Mouse (Mus musculus): ENCODE measurements around the gene Prdx5. TPM values are rescaled to one million over a fixed set of nuclear protein-coding genes. Genes with fewer than 3 reads are reported as not detected.
"Not testable (repeated sequence)": the region's sequence is repeated elsewhere in the genome, so short reads cannot be mapped to it uniquely, and the experiment has no call there.

Prdx5 gene
- total RNA-seq, 2 experiments from 2014 or later, result 101 to 145 TPM

DNA sequence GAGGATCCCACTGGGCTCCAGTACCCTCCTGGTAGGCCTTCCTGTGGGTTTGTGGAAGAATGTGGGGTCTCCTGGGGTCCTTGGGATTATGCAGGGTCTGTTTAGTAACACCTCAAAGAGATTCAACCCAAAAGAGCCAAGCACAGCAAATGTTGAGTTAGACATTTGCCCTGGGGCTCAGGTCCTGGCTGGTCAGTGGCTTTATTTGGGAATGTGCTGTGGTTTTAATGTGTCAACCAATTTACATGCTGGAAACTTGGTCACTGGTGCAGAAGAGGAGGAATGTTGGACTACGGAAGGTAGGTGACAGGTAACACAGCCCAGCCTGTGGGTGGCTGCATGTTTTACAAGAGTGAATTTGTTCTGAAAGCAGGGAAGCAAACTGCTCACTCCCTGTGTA, 6.9 kb downstream of the Prdx5 start:
- no peak for ATAC-seq (replicated peaks; ENCODE audit: low FRiP score, poor library complexity, severe bottlenecking)

DNA sequence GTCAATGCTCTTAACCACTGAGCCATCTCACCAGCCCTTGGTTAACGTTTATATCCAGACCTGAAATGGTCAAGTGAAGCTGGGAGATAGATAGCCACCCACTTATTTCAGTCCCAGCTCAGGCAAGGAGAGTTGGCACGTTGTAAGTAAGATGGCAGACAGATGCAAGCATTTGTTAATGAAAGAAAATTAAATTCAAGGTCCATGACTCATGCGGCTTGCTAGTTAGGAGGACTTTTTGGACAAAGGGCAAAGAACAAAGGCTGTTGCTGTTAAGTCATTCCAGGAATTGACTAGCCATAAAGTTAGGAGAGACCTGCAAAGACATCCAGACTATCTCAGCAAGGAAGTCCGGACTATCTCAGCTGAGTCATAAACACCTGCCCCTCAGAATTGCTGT, 10.3 kb downstream of the Prdx5 start:
- no peak for ATAC-seq (replicated peaks; ENCODE audit: low FRiP score, poor library complexity, severe bottlenecking)

GRCm38 (mm10) chr19:6895608-6896305, 14.1 kb downstream of the Prdx5 start:
- not testable (repeated sequence) for ATAC-seq (replicated peaks; ENCODE audit: low FRiP score, poor library complexity, severe bottlenecking)

GRCm38 (mm10) chr19:6893731-6894451, 16.0 kb downstream of the Prdx5 start:
- ATAC-seq (replicated peaks; ENCODE audit: low FRiP score, poor library complexity, severe bottlenecking), result no peak

DNA sequence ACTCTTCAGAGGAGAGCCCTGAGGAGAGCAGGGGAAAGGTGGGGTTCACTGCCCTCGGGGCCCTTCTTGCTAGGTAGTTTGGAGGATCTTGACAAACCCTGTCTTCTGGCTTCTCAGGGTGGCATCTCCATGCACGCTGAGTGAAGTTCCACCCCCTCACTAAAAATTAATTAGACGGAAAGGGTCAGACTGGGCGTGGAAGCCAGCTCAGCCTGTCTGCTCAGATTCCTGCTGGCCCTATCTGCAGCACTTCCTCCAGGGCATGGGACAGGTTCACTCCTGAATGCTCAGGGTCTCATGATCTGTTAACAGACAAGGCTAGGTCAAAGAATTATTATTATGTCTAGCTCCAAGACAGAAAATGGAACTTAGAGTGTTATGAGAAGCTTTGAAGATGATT, 17.4 kb downstream of the Prdx5 start:
- ATAC-seq (replicated peaks; ENCODE audit: low FRiP score, poor library complexity, severe bottlenecking), result no peak

DNA sequence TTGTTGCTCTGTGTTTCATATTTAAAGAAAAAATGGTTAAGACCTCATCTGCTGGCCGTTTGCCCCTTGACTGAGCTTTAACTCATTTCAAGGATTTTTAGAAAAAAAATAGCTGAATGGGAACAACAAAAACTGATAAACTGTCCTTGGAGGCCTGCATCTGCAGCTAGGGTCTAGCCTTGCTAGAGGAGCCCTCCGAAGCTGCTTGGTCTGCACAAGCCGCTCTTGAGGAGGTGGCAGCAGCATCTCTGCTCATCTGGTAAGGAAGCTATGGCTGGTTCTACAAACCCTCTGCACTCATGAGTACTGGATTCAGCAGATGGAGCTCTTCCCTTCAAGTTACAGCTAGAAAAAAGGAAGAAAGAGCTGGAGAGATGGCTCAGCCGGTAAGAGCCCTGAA, 31.9 kb downstream of the Prdx5 start:
- no peak for ATAC-seq (replicated peaks; ENCODE audit: low FRiP score, poor library complexity, severe bottlenecking)

- ATAC-seq (replicated peaks; ENCODE audit: low FRiP score, poor library complexity, severe bottlenecking), result no peak
Measured at GRCm38 (mm10) chr19:6876799-6877198, 33.1 kb downstream of the Prdx5 start.

DNA sequence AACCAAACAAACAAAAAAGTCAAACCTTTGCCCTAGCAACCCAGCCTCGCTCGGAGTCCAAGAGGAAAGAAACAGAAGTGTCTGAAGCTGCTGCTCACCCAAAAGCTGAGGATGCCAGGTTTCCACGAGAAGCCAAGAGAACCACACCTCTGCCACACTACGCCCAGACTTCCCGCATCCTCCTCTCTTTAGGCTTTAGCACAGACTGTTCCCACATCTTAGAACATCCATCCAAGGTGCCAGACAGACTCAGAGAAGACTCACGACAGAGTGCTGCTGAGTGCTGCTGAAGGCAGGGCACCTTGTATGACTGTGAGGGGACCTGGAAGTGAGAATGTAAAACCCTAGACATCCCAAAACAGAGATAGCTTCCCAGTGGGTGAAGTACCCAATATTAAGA, 34.1 kb downstream of the Prdx5 start:
- ATAC-seq (replicated peaks; ENCODE audit: low FRiP score, poor library complexity, severe bottlenecking), result no peak

GRCm38 (mm10) chr19:6874257-6874656, 35.6 kb downstream of the Prdx5 start:
- ATAC-seq (replicated peaks; ENCODE audit: low FRiP score, poor library complexity, severe bottlenecking), result no peak

GRCm38 (mm10) chr19:6872701-6873100, 37.2 kb downstream of the Prdx5 start:
- ATAC-seq (replicated peaks; ENCODE audit: low FRiP score, poor library complexity, severe bottlenecking), result no peak

DNA sequence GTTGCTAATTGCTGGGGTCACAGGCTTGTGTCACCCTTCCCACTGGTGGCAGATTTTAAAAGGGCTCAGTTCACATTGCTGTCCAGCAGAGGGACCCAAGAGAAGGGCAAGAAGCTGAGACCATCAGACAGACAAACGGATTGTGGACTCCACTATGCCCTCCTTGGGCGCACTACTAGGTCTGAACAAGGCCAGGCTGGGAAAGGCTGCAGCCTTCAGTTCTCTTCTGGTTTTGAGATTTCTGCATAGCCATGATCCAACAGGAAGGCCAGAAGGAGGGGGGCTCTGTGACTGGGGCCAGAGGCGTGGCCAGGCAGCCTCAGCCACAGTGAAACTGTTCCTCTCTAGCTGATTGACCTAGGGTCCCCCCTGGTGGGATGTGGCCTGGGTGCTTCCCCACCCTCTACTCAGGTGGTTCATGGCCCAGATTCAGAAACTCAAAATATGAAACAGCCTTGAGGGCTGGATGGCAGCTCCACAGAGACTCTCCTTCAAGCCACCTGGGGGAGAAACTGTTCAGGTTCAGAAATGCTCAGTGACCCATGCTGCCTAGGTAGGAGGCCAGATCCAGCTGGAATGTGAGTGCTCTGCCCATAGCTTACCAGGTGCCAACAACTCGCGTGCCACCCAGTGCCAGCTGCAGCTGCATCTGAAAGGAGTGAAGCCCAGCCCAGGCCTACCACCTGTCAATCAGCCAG, 38.2 kb downstream of the Prdx5 start:
- ATAC-seq (replicated peaks; ENCODE audit: low FRiP score, poor library complexity, severe bottlenecking), result peak; percentile 72

- peak; percentile 80 for ATAC-seq (replicated peaks; ENCODE audit: low FRiP score, poor library complexity, severe bottlenecking)
Measured at GRCm38 (mm10) chr19:6869355-6869754, 40.6 kb downstream of the Prdx5 start.

- ATAC-seq (replicated peaks; ENCODE audit: low FRiP score, poor library complexity, severe bottlenecking), result no peak
Measured at GRCm38 (mm10) chr19:6861451-6861850, 48.5 kb downstream of the Prdx5 start.

- ATAC-seq (replicated peaks; ENCODE audit: low FRiP score, poor library complexity, severe bottlenecking), result no peak
Measured at GRCm38 (mm10) chr19:6860706-6861105, 49.2 kb downstream of the Prdx5 start.

GRCm38 (mm10) chr19:6859971-6860370, 49.9 kb downstream of the Prdx5 start:
- no peak for ATAC-seq (replicated peaks; ENCODE audit: low FRiP score, poor library complexity, severe bottlenecking)

GRCm38 (mm10) chr19:6859032-6859651, 50.8 kb downstream of the Prdx5 start:
- no peak for ATAC-seq (replicated peaks; ENCODE audit: low FRiP score, poor library complexity, severe bottlenecking)

DNA sequence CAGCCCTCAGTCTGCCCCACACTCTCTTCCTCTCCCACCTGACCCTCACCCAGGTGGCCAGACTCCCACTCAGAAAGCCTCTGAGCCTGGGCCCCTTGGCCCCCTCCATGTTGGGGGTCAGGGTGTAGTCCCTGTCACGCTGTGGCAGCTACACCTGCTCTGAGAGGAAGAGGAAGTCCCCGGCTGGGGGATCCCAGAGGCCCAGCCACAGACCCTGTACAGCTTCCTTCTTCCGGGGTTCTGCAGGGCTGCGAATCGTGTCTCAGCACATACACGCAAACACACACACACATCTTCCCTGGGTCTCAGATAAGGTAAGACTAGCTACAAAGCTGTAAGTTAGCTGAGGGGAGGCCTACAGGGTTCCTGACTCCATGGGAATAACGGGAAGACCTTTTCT, 51.9 kb downstream of the Prdx5 start, which contains the start of gene Ccdc88b:
Gene Ccdc88b, minus strand, starts transcription at position 181 of the 400 bp plus-strand sequence.
- no peak for ATAC-seq (replicated peaks; ENCODE audit: low FRiP score, poor library complexity, severe bottlenecking)

DNA sequence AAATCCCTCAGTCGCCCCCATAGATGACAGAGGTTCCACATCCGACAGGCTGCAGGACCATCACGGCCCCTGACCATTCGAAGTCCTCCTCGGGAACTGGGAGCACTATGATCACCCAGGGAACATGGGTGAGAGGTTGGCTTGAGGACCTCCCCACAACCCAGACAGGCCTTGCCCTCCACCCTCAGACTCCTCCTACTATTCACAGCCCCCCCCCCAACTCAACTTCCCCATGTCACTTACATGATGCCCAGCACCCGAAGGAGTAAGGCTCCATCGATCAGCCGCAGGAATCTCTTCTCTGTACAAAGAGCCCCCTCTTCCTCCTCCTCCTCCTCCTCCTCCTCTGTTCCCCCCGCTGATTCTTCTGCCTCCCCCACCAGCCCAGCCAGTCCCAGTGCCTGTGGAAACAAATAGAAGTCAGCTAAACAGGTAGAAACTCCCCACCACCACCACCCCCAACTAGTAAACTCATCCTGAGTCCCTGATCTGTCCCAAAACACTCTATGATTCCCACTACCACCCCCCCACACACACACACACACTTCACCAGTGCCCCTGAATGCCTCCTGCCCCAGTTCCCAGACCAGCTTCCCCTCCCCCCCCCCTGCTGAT, 52.4 kb downstream of the Prdx5 start:
- ATAC-seq (replicated peaks; ENCODE audit: low FRiP score, poor library complexity, severe bottlenecking), result no peak

DNA sequence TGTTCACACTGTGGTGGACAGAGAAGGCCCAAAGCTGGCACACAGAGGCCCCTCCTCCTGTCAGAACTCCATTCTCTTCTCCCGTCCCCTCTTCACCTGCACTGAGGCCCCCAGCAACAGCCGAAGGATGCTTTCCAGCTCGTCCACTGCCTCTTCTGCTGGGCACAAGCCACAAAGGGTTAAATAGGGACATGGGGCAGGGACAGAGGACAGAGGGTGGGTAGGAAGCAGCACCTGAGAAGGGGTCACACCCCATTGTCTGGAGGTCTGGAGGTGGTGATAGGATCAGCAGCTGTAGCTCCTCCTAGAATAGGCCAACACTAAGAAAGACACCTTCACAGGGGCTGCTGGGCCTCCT, 52.9 kb downstream of the Prdx5 start:
- no peak for ATAC-seq (replicated peaks; ENCODE audit: low FRiP score, poor library complexity, severe bottlenecking)

Data from erythroid progenitor cell, adult 5-6 weeks (primary cell).